Mouse (Mus musculus) mature B cell (primary cell): ENCODE results near the gene Rsg1.

ENCODE experiments used
- in situ Hi-C: fragments of 300-500 bp; cut with MboI; formaldehyde crosslinking; loops from 2 replicates; pipeline ENCODE4 v1.14.3; 2019

Gene Rsg1

GRCm38 (mm10) chr4:141212892-141213291 is 864 bp upstream of the Rsg1 start:
- in situ Hi-C loops = no loop called here

DNA sequence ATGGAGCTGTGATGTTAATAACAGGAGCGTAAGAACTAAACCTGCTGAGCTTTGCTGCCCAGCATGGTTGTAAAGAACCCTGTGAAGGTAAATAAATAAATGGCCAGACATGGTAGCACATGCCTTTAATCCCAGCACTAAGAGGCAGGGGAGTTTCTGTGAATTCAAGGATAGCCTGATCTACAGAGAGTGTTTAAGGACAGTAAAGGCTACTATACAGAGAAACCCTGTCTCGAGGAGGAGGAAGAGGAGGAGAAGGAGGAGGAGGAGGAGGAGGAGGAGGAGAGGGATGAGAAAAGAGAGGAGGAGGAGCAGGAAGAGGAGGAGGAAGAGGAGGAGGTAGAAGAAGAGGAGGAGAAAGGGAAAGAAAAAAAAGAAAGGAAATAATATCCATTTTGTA is 414 bp upstream of the Rsg1 start:
- in situ Hi-C loops = no loop called here

- in situ Hi-C loops = no loop called here
Measured at GRCm38 (mm10) chr4:141214337-141214851, 638 bp downstream of the Rsg1 start.

GRCm38 (mm10) chr4:141219583-141220213 is 5.9 kb downstream of the Rsg1 start:
- in situ Hi-C loops = no loop called here

DNA sequence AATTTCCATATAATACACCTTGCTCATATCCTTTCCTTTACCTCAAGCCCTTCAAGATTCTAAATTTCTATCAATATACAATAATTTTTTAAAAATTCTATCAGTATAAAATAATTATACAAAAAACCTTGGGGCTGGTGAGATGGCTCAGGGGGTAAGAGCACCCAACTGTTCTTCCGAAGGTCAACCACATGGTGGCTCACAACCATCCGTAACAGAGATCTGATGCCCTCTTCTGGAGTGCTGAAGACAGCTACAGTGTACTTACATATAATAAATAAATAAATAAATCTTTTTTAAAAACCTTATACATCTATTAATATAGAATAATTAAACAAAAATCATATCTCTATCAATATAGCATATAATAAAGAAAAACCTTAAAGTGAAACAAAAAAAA is 8.1 kb downstream of the Rsg1 start:
- in situ Hi-C loops = no loop called here

DNA sequence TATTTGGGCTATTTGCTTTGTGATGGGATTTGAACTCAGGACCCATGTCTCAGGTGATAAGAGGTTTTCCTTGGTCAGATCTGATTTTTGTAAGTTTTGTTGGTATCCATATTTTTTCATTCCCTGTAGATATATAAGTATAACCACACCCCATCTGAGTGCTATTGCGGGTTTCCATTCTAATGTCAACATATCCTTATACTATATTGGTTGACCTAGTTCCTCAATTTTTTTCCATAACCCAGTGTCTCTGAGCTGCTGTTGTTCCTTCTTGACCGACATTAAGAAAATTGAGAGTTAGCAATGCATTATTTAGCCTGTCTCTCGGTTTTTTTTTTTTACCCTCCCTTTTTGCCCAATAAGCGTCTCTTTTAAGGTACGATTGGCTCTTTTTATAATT is 9.0 kb downstream of the Rsg1 start:
- in situ Hi-C loops = no loop called here

GRCm38 (mm10) chr4:141228687-141229086 is 14.9 kb downstream of the Rsg1 start:
- in situ Hi-C loops = no loop called here

DNA sequence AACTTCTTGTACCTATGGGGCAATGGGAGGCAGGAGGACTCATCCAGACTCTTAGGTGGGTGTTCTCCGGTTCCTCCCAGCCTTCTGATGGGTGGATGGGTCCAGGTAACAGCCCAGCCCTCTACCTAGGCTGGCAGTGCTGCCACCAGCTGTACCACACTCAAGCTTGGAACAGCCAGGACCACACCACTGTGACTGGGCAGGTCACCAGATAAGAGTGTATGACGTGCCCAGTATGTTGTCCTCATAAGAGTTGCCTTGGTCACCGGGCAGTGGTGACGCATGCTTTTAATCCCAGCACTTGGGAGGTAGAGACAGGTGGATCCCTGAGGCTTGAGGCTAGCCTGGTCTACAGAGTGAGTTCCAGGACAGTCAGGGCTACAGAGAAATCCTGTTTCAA is 19.4 kb downstream of the Rsg1 start:
- in situ Hi-C loops = no loop called here

GRCm38 (mm10) chr4:141235537-141236111 is 21.9 kb downstream of the Rsg1 start:
- in situ Hi-C loops = no loop called here

DNA sequence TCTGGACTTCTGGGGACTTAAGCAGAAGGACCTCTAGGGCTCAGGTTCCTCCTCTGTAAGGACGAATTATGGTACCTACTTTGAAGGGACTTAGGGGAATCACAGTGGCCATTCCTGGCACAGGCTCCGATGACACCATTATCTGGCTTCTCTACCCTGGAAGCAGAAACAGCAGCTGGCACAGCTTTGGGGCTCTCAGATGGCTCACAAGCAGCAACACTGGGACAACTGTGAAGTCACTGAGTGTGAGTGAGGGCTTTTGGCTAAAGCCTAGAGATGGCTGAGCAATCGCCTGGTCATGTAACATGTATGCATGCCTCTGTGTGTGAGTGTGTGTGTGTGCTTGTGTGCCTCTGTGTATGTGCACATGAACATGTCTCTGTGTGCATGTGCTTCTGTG is 23.1 kb downstream of the Rsg1 start:
- in situ Hi-C loops = no loop called here

DNA sequence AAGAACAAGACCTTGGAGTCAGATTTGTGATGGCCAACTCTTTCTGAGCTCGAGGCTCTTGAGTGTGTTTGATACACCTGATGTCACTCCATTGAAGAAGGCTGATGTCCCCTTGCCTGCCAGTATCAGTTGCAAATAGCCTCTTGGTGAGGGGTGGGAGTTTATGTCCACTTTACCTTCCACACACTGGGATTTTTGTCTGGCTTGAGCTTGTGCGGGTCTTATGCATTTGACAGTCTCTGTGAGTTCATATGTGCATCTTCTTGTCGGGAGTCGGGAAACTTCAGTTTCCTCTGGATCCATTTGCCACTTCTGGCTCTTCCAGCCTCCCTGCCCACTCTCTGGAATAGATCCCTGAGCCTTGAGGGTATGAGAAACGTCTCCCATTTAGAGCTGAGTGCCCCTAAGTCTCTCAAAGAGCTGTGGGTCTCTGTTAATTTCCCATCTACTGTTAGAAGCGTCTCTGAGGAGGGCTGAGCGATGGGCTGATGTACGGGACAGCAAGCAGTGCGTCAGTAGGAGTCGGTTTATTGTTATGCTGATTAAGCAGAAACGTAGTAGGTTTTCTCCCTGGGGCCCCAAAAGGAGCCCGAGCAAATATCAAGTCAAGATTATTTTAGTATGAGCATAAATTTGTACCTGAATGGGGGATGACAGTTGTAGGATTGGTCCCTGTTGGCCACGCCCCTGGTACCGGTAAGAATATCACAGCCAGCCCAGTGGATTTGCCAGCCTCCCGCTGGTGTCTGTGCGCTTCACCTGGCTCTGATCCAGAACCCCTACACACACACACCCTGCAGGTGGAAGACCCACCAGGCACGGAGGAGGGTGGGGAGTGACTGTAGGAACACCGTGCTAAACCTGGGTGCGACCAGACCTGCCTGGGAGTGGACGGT is 25.0 kb downstream of the Rsg1 start:
- in situ Hi-C loops = no loop called here

- in situ Hi-C loops = no loop called here
Measured at GRCm38 (mm10) chr4:141239388-141240125, 25.8 kb downstream of the Rsg1 start, which contains the start of gene Arhgef19. Arhgef19 (plus strand) TSS chr4:141239499.

- in situ Hi-C loops = no loop called here
Measured at GRCm38 (mm10) chr4:141240617-141241016, 26.9 kb downstream of the Rsg1 start.

DNA sequence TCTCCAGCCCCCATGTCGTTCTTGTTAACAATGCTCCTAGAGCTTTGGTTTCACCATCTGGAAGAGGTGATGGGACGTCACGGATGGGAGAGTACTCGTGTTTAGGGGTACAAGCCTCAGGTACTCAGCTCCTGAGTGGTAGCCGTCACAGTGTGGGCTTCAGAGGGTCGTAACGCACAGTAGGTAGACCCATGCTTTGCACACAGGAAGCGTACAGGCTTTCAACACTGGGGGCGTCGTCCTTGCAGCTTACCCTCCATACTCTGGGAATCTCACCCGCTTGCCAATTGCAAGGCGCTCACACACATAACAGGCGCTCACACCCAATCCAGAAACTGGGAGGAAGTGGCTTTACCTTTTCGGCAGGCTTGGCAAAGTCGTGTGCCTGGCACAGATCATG is 28.1 kb downstream of the Rsg1 start:
- in situ Hi-C loops = no loop called here

DNA sequence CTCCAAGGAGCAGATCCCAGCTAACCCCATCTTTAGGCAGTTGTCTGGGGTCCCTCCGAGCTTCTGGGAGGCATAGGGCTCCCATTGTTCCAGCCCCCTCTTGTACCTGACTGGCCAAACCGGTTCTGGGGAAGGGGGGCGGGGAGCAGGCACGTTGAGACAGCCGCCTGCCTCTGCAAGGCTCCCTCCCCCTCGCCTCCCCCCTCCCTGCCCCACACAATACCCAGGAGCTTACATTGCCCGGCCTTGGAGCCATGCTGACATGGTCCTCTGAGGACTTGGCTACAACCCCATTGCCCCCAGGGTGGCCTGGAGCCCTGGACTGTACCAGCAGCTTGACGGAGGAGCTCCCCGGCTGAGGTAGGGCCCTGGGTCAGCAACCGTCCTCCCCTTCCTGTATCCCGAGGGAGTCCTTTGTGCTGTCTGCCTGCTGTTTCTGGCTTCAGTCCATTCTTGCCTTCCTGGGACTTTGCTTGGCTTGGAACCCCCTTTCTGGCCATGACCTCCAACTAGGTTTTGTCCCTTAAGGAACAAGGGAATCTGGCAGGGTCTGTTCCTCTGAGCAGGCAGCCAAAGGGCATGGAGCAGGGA is 29.0 kb downstream of the Rsg1 start:
- in situ Hi-C loops = no loop called here

DNA sequence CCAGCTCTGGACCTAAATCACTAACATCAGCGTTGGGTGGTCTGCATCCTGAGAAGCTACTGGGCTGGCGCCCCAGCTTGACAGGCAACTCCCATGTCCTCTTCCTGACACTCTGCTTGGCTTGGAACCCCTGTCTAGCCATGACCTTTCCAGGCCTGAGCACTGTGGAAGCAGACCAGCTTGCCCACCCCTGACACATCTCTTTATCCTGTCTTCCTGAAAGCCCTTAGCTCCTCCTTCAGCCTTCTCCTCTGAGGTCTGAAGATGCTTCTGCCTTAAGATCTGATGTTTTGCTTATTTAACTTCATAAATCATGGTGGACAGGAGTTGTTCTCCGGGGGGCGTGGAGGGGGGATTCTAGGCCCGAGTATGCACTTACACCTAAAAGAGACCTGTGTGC is 29.9 kb downstream of the Rsg1 start:
- in situ Hi-C loops = no loop called here

DNA sequence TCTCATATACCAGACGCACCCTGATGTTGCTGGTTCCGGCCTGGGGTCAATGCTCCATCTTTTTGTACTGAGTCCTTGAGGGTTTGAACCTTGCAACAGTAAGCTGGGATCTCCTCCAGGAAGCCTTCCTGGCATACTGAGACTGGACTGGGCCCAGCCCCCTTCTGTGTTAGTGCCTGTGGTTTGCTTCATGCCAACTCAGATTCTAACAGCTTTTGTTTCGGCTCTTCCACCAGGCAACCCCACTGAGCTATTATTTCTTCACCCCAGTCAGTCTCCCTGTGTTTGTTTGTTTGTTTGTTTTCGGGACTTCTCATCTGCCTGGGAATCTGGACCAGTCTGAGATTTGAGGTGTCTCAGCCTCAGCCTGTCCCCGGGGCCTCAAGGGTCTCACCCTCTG is 30.6 kb downstream of the Rsg1 start:
- in situ Hi-C loops = no loop called here

GRCm38 (mm10) chr4:141244931-141245425 is 31.2 kb downstream of the Rsg1 start:
- in situ Hi-C loops = no loop called here

DNA sequence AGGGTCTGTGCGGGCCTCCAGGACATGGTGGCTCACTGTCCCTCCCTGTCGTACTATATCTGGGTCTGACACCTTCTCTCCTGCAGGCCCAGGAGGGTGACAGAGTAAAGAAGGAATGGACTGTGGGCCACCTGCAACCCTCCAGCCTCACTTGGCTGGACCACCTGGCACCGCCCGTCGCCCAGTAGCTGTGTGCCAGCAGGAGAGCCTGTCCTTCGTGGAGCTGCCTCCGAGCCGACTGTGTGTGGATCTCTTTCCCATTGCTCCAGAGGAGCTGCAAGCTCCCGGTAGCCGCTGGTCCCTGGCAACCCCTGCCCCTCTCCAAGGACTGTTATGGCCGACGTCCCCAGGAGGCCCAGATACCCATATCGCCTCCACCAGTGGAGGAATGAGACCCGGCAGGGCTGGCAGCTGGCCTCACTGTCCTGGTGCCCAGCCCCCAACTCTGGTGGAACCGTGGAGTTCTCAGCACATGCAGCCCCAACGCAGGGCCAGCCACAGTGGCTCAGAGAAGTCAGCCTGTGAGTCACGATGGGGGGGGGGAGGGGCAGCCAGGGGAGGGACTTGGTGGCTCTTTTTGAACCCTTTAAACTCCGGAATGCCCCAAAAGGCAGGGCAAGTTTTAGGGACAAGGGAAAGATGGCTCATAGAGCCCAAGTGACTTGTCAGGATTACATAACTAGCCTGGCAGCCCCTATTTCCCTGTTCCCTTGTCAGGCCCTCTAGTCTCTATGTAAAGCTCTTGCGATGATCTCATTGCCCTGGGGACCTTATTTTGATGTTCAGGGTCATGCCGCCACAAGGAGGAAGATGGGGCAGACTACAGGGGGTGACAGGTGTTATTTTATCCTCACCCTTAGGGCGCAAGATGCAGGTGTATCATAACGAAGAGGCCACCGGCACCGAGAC is 32.6 kb downstream of the Rsg1 start:
- in situ Hi-C loops = no loop called here

DNA sequence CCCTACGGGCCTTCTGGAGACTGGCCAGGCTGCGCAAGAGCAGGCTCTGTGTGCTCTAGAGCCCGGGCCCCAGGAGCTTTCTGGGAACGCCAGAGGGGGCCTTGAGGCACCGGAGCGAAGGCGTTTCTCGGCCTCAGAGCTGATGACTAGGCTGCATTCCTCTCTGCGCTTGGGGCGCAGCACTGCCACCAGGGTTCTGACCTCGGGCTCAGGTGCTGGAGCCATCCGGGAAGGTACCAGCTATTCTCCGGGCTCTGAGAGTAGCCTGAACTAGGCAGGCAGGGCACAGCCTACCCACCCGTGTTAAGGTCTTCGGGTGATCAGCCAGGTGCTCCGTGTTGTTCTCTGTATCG is 33.2 kb downstream of the Rsg1 start:
- in situ Hi-C loops = no loop called here
